Mouse (Mus musculus) adrenal gland, postnatal 25 days (tissue): Measurements from ENCODE around the gene Ankk1. TPM values are rescaled to one million over a fixed set of nuclear protein-coding genes. Genes with fewer than 3 reads are reported as not detected.

ENCODE experiments used
- DNase-seq: peaks from one replicate; pipeline ENCODE4 v3.0.0; 2021; ENCODE audit warnings: mixed read lengths
- long read RNA-seq: library from polyadenylated mRNA; stranded (forward); transcript quantifications from one replicate; pipeline ENCODE4 v2.0.0, GENCODE M21; 2021
- total RNA-seq: library from RNA; stranded (reverse); gene quantifications from 2 replicates; pipeline ENCODE4 v1.2.3, GENCODE M21; 2021

The Ankk1 gene
- not detected in 2 replicates for total RNA-seq
- long read RNA-seq: 0 reads

DNA sequence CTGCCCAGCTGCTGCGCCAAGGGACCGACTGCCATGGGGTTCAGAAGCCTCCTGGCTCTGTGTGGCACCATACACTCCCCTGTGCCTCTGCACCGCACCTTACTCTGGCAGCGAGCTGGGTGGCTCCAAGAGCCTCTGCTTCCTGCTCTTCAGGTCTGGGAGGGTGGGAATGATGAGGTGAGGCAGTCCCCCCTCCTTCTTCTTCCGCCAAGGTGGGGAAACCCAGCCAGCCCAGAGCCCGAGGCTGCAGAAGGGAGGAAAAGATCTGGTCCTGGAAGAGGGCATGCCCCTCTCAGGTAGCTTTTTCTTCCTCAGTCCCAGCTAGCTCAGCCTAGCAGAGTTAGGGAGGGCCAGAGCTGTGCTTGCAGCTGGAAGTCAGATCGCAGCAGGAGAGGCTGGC lies at the start of gene Ankk1:
Ankk1 (minus strand) TSS at position 101 of the 400 bp plus-strand sequence.
- DNase-seq: no peak

- no peak for DNase-seq
Observed at GRCm38 (mm10) chr9:49472126-49472525, 45.3 kb upstream of the Ankk1 start.

GRCm38 (mm10) chr9:49470946-49471345 lies 44.1 kb upstream of the Ankk1 start:
- no peak for DNase-seq

DNA sequence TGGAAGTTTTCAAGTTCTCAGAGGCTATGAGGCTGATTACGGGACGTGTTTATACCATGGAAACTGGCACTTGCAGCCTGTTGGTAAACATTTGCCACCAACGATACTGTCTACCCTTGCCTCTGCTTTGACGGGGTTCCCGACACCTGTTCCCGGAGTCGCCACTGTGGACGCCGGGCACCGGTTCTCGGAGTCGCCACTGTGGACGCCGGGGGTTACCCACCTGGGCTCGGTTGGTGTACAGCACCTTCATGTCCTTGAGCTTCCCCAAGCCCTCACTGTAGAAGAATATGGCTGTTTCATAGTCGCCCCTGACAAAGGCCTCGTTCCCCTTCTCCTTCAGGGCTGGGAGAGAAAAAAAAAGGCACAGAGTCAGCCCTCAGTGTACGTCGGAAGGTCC lies 43.2 kb upstream of the Ankk1 start:
- no peak for DNase-seq

DNA sequence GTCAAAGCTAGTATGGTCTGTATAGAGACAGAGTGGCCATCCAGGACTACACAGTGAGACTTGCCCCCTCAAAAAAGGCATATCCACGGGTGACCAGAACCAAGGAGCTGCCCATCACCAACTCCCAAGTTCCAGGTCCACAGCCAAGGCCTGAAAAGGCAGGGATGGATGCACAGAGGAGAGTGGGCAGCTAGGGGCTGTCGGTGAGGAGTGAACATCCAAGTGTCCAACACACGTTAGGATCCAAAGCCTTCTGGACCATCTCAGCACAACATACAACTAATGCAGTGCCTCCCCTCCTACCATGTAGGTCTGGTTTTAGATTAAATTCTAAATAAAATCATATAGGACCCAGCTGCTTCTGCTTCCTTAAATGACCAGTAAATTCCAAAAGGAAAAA lies 29.3 kb upstream of the Ankk1 start:
- DNase-seq: no peak

GRCm38 (mm10) chr9:49452396-49452795 lies 25.6 kb upstream of the Ankk1 start:
- DNase-seq: no peak

GRCm38 (mm10) chr9:49450491-49450890 lies 23.7 kb upstream of the Ankk1 start:
- DNase-seq: peak; percentile 19

DNA sequence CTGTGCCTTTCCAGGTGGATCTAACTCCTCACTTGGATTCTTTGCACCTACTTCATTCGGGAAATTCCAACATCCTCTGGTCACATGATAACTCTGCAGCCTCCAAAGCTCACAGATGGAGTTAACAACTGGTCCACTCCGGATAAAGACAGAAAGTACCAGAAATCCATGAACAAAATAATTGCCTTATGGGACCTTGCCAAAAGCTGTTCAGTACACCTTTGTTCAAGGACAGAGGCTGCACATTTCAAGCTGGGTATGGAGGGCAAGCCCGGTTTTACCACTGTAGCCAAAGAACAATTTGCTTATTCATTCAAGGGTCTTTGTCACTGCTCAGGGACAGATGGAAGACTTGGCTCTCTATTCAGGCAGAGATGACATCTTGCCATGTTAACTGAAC lies 15.8 kb upstream of the Ankk1 start:
- DNase-seq: no peak

GRCm38 (mm10) chr9:49427478-49427877 lies 657 bp upstream of the Ankk1 start:
- no peak for DNase-seq

- DNase-seq: no peak
Observed at GRCm38 (mm10) chr9:49425585-49425984, 1.2 kb downstream of the Ankk1 start.

- DNase-seq: no peak
Observed at GRCm38 (mm10) chr9:49423866-49424265, 3.0 kb downstream of the Ankk1 start.

DNA sequence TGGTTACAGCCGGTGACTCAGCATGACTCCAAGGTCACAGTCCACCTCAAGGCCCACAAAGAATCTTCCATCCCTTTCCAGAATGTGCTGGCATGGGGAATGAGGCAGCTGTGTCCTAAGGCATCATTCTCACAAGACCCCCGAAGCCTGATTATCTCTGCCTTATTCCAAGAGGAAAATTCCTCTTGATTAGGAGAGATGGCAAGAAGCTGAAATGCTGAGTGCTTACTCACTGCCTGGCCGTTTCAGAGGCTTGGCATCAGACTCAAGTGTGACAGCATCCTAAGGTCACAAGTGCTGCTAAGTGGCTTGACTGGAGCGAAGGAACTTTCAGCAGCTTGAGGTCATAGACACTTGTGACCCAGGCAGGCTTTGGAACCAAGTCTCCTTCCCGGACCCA lies 16.2 kb downstream of the Ankk1 start:
- DNase-seq: no peak

- DNase-seq: no peak
Observed at GRCm38 (mm10) chr9:49407028-49407427, 19.8 kb downstream of the Ankk1 start.

- no peak for DNase-seq
Observed at GRCm38 (mm10) chr9:49403711-49404110, 23.1 kb downstream of the Ankk1 start.

GRCm38 (mm10) chr9:49396006-49396405 lies 30.8 kb downstream of the Ankk1 start:
- no peak for DNase-seq

DNA sequence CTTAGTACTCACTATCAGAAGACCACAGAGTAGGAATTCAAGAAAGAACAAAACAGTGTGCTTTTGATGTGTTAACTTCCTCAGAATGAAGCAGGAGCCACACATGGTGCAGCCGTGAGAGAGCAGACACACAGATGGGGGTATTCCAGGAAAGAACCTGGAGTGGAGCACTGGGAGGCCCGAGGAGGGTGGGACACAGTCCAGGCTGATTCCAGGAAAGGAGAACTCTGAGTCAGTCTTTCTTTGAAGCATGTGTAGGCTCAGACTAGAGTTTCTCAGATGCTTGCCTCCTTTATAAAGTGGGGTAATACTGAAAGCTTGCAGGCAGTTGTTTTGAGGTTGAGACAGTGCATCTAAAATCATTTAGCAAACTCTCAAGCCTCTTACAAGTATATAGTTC lies 34.6 kb downstream of the Ankk1 start:
- no peak for DNase-seq

GRCm38 (mm10) chr9:49386119-49386518 lies 40.7 kb downstream of the Ankk1 start:
- no peak for DNase-seq

- no peak for DNase-seq
Observed at GRCm38 (mm10) chr9:49385301-49385700, 41.5 kb downstream of the Ankk1 start.

DNA sequence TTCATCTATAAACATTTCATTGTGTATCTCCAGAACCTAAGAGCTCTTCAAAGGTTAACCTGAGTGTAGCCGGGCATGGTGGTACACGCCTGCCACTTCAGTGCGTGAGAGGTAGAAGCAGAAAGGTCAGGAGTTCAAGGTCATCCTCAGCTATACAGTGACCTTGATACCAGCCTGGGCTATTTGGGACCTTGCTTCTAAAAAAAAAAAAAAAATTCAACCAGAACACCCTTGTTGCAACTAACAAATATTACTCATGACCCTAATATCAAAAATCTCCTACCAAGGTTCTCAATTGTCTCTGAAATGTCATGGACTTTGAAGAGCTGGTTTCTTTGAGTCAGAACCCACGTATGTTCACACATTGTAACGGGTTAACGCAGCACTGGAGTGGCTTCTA lies 42.0 kb downstream of the Ankk1 start:
- no peak for DNase-seq

DNA sequence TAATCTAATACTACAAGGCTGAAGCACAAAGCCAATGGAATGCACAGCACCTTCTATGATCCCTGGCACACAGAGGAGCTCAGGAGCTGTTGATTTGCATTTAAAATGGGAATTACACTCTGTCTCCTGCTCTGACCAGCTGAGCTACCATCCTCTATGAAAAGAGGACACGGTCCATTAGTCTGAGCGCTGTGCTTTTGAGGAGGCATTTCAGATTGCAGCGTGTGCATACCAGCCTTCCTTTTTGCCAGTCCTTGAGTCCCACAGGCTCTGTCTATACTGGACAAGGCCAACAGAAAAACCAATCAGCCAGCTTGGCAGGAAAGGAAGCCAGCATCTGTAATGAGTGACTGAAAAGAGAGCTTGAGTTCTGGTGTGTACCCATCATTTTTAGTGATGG lies 42.8 kb downstream of the Ankk1 start:
- no peak for DNase-seq

DNA sequence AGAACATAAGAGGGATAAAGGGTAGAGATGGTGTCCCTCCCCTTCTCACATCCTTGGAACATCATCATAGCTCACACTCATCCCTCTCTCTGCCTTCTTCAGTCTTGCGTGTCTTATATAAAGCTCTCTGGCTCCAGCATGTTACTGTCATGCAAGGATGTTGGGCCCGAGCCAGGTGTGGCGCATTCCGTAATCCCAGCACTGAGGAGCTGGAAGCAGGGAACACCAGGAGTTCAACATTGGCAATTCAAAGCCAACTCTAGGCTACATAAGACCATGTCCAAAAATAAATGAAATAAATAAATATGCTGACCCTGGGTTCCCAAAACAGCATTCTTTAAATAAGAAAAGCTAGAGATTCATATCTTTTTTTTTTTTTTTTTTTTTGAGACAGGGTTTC lies 46.9 kb downstream of the Ankk1 start:
- DNase-seq: no peak

GRCm38 (mm10) chr9:49373946-49374345 lies 52.9 kb downstream of the Ankk1 start:
- DNase-seq: no peak

GRCm38 (mm10) chr9:49365763-49366162 lies 61.1 kb downstream of the Ankk1 start:
- DNase-seq: no peak
